Mouse (Mus musculus) heart, postnatal 4 days (tissue): ENCODE results near the gene Vac14. TPM values are rescaled to one million over a fixed set of nuclear protein-coding genes. Genes with fewer than 3 reads are reported as not detected.
A peak's percentile ranks its signal among the peaks of the same experiment; 100 is the strongest.

Experiments used
- DNase-seq: peaks from one replicate; pipeline ENCODE4 v3.0.0; 2021
- total RNA-seq, 2 experiments: library from RNA; stranded (reverse); gene quantifications; 2 replicates each; pipeline ENCODE4 v1.2.3; 2021

The Vac14 gene
- total RNA-seq, 2 experiments from 2014 or later = 26.7 to 28.1 TPM

DNA sequence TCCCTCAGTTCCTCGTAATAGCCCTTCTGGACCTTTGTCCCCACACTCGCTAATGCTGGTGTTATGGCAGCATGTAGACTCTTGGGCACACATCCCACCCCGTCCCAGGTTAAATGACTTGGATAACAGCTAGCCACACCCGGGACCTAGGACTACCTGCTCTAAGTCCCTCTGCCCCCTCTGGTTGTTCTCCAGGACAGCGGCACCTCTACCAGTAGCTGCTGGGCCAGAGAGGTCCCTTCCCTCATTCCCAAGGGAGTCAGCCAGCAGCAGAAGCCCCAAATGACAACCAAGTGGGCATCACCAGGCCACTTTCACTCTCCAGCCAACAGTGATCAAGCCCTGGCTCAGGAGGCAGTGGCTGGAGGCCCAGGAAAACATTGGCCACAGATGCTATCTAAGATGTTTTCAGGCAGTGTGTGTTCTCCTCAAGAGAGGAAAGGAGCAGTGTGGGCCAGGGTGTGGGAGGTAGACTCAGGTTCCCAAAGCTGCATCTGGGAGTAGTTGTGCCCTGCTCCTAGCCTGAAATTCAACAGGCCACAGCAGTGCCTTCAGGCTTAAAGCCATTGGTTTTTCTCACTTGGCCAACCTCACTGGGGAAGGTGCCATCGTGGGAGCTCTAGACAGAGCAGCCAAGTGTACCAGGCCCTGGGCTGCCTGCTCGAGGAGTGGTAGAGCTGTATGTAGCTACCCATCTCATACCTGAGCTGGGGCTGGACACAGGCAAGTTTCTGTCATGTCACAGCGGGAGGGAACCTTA, 100.0 kb downstream of the Vac14 start:
- DNase-seq = no peak

DNA sequence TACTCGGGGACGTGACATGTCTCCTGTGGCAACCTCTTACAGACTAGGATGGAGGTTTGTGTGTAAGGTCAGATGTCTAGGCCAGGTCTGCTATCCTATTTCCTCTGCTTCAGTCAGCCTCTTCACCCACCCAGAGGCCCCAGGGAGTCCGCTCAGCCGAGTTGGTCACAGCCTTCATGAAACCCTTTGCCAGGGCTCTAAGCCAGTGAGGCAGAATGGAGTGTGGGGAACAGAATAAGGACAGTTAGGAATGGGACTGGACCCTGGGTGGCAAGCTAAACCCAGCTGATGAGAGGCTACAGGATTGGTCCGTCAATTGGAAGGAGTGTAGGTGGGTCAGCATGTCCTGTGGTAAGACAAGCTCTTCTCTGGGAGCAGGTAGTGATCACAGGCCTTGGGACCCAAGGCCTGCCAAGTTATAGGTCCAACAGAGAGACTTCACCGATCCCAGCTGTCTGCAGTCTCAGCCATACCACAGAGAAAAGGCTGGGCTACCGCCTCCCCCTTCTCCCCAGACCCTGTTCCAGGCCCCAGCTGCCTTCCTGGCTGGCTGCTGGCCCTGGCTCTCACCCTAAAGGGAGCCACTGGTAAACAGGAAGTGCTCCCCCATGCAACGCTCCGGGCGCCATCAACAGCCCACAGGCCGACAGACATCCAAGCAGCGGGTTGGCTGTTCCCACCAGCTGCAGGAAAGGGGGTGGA, 100.7 kb downstream of the Vac14 start:
- DNase-seq = peak; percentile 81

DNA sequence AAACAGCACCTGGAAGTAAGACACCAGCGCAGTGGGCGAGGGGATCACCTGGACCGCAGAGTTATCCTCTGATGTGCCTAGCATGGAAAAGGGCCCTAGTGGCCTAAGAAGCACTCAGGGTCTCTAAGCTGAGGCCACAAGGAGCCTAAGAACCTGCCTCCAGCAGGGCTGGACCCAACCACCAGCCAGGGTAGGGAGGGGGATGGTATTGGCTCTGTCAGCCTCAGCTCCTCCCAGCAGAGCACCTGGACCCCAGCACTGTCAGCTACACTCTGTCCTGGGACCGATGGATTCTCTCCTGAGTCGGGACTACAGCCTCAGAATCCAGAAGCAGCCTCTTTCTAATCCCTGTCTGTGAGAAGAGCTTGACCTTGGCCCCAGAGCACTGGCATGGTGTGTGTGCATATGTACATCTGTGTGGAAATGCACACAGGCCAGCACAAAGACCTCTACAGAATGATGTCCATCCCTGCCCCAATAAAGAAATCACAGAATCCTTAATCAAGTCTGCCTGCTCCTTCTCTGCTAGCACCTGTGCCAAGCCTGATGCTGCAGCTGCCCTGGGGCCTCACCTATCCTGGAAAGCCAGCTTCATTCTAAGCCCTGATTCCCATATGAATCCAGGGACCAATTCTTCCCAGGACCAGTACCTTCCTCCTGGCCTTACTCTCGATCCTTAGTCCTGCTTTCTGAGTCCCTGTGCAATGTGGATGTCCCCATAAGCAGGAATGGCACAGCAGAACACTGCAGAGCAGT, 101.7 kb downstream of the Vac14 start:
- no peak for DNase-seq

DNA sequence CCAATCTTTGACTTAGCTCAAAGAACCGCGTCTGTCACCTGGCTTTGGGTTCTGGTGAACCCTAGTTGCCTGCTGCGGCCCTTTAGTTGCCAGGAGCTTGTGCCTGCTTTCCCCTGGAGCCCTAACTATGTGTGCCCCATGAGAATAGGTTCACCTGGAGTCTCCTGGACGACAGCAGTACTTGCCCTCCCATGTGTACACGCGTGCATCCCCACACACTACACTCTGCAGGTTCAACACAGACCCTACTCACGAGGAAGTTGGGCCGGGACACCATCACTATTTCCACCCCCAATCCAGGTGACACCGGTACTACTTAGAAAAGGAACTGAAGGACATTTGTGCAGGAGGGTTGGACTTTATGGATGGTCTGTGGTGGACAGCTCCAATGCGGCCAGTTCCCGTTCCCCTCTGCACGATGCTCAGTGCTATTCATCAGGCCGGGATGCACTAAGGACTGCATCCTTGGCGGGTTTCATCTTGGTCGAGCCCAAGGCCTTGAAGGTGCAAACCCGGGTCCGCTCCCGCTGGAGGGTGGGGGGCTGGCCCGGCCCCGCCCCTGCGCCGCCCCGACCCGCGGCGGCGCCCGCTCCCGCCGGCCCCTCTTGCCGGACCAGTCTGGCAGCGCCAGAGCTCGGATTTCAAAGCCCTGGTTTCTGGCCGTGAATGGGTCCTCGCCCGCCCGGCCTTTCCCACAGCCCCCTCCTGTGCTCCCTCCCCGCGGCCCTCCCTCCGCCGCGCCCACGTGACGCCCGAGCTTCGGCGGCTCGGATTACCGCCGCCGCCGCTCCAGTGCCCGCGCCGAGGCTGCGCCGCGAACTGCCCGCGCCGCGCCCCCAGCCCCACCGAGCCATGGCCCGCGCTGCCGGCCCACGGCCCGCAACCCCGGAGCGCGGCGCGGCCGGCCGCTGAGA, 102.6 kb downstream of the Vac14 start, which contains the start of gene Mtss1l:
TSS of gene Mtss1l (plus strand) at position 792 of the 914 bp plus-strand sequence.
- peak; percentile 88 for DNase-seq

DNA sequence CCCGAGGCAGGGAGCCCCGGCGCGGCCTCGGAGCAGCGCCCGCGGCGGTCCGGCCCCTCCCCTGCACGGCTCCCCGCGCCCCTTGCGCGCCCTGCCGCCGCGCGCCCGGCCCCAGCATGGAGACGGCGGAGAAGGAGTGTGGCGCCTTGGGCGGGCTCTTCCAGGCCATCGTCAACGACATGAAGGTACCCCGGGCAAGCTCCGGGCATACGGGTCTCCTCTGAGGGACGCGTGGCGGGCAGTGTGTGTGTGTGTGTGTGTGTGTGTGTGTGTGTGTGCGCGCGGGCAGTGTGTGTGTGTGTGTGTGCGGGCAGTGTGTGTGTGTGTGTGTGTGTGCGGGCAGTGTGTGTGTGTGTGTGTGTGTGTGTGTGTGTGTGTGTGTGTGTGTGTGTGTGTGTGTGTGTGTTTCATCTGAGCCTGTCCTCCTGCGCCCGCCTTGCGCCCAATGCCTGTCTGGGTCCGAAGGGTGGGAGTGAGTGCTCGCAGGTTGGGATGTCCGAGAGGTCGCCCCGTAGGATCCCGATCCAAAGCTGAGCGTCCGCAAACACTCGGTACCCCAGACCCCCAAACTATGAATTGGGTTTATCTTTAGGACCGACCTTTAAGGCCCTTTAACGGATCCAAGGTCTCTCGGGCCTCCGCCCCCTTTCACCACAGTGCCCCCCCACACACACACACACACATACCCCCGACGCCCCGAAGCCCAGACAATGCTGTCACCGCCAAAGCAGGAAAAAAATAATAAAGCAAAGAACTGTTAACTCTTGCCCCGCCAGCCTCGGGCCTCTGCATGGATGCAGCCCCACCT, 103.4 kb downstream of the Vac14 start:
- DNase-seq = peak; percentile 64

DNA sequence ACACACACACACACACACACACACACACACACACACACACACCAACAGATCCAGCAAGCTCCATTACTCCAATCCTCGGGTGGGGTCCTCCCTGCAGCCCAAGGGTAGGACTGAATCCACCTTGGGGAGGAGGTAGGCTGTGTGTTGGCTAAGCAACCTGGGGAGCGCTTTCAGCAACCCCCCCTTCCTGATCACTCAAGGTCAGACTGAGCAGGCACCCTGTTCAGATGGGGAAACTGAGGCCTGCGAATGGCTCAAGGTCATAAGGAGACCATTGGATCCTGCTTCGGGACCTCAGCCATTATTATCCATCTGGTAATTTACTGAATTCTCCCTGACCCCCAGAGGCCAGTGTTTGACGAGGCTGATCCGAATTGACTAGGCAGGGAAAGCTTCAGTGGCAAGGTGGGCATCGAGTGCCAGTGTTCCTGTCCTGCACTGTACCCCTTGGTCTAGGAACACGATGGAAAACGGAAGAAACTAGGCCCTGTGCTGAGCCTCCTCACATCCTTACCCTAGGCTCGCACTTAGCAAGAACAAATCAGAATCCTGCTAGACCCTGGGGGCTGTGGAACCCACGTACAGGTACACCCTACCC, 104.1 kb downstream of the Vac14 start:
- DNase-seq = no peak

DNA sequence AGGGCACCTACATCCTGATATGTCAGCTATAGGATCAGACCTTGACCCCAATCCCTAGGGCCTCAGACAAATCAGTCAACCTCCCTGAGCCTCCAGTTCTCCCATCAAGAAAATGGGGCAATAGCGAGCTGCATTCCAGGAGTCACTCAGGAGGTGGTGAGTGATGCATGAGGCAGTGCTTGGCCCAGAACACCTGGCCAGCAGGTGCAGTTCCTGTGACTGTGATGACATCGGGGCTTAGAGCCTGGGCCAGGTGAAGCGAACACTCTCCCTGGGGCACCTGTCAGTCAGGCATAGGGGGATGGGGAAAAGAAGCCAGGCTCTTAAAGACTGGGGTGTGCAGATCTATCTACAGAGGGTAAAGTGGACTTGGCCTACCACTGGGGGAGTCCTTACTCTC, 106.1 kb downstream of the Vac14 start:
- DNase-seq = no peak

DNA sequence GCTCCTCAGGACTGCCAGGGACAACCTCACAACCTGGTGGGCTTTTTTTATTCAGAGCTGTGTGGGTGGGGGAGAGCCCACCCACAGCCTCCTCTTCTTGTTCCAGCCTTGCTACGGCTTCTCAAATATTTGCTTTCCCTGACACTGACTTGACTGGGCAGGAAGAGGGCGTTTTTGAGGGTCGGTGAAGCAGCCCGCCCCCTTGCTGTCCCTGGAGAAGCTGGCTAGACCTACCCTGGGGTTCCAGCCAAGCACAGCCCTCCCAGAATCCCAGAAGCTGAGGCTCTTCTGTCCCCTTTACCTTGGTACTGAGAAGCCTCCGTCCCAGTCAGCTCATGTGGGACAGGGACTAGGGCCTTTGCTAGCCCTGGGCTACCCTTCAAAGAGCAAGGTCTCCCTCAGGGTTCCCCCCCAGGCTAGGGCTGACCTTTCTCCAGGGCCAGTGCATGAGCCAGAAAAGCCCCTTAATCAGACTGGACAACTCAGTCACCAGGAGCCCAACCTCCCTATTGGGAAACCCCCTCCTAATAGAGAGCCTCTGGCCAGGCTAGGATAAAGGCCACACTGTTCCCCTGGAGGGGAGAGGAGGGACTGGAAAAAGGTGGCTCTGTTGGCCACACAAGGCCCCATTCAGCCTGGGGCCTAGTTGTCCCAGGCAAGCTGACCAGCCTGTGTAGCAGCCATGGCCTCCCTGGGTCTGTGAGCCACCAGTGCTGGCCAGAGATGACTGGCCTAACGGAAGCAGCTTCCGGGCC, 106.9 kb downstream of the Vac14 start:
- DNase-seq = no peak

DNA sequence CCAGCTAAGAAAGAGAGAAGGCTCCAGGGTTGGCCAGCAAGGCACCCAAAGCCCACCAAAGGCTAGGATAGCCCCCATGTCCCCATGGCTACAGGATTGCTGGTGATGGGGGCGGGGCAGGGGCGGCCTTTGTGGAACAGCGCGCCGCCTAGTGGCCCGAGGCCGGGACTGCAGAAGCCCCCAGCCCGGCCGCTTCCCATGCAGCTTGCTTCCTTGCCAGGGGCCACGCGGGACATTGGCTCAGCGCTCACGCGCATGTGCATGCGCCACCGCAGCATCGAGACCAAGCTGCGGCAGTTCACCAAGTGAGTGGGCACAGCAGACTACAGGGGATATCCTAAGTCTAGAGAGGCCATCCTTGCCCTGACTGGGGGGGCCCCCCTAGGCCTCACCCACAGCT, 108.5 kb downstream of the Vac14 start:
- DNase-seq = peak; percentile 82

DNA sequence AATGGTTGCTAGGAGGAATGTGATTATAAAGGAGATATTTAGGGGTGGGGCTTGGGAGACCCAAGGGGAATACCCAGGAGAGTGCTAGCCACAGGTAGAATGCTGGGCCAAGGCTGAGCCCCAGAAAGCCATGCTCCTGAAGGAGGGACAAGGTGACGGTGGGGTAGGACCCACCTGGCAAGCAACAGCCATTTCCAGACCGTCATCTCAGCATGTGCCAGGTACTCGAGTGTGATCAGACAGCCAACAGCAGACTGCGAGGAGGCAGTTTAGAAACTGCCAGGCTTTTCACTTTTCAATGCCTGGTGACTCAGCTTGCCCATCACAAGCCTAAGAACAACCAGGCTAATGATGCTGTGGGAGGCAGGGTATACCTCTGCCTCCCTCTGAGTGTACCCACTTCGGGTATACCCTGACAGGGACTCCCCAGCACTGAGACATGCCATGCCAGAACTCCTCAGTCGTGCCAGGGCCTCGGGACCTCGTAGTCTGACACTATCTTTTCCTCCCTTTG, 113.0 kb downstream of the Vac14 start:
- DNase-seq = no peak

DNA sequence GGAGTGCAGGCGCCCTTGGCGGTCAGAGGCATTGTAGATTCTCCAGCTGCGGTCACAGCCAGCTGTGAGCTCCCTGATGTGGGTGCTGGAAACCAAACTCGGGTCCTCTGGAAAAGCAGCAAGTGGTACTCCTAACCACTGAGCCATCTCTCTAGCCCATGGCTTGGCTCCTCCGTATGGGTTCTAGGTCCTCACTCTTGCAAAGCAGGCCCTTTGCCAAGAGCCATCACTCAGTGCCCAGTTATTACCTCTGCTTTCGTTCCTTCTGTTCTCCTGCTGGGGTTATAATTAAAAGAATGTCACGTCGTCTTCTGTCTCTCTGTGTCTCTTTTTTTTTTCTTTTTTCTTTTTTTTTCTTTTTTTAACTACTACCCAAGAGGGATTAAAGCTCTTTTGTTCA, 114.7 kb downstream of the Vac14 start:
- DNase-seq = no peak

DNA sequence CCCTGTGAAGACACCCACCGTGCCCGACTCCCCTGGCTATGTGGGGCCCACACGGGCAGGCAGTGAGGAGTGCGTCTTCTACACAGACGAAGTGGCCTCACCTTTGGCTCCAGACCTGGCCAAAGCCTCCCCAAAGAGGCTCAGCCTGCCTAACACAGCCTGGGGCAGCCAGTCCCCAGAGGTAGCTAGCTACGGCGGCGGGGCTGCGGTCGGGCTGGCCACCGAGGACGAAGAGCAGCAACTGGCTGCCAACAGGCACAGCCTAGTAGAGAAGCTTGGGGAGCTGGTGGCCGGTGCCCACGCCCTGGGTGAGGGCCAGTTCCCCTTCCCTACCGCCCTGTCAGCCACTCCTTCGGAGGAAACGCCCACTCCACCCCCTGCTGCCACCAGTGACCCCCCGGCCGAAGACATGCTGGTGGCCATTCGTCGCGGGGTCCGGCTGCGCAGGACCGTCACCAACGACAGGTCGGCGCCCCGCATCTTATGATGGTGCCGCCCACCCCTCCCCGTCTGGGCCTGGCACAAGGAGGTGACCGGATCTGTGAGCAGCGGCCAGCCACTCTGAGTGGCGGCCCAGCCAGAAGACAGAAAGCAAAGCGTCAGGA, 120.3 kb downstream of the Vac14 start:
- no peak for DNase-seq

DNA sequence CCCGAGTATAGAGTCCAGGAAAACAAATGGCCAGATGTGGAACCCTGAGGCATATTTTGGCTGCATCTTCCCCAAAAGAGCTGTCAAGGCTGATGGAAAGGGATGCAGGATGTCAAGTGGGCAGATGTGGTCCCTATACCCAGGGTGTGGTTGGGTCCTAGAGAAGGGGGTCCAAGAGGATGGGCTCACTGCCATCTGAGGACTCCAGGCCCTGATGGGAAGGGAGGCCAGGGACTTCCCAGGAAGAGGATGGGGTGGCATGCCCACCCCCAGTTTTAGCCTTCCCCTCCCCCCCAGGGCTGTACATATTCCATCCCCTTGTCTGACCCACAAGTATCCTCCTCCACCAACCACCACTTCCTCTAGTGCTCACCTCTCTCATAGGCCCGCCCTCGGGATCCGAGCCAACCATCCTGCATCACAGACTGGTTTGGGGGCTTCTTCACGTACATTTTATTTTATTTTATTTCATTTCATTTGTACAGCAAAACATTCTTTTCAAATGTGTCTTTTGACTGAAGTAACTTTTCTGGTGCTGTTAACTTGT, 122.3 kb downstream of the Vac14 start:
- DNase-seq = no peak

DNA sequence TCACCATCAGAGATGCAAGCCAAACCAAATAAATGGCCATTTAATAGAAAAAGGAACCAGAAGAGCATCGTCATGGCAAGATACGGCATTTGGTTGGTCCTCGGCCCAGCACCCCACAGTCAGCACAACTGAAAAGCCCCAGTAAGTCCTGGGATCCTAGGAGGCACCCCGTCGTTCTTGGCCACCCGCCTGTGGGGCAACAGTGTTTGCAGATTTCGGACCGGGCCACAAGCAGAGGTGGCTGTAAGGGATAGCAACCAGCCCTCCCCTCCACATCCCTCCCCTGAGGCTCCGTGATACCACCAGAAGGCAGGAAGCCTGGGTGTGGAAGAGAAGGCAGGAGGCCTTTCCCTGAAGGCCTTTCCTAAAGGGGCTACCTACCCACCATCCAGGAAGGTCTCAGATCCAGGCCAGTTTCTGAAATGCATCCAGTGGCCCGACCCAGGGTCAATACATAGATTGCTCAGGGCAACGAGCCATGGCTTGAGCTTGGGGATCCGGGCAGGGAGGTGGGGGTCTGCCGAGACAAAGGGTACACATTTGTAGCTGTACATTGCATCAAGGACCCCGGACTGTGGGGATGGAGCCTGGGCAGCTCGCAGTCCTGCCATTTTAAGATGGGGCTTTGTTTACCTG, 123.5 kb downstream of the Vac14 start:
- no peak for DNase-seq

DNA sequence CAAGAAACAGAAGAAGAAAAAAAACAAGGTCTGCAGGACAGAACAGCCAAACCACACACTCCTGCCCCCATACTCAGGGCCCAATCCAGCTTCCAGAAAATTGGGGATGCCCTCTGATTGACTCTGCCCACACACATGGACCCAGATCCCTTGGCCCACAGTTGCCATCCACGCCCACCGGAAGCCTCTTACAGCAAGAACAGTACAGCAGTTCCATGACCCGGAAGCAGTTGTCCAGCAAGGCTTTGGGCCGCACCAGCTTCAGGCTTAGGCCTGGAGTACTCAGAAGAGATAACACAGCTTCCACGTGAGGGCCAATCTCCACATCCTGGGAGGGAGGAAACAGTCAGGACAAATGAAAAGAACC, 124.0 kb downstream of the Vac14 start:
- no peak for DNase-seq

DNA sequence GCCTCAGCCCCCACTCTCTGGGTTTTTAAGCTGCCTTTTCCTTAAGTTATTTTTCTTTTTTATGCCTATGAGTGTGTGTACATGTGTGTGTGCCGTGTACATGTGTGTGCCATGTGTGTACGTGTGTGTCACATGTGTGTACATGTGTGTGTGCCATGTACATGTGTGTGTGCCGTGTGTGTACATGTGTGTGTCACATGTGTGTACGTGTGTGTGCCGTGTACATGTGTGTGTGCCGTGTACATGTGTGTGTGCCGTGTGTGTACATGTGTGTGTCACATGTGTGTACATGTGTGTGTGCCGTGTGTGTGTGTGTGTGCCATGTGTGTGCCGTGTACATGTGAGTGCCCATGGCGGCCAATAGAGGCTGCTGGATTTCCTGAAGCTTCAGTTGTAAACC, 126.8 kb downstream of the Vac14 start:
- DNase-seq = no peak

DNA sequence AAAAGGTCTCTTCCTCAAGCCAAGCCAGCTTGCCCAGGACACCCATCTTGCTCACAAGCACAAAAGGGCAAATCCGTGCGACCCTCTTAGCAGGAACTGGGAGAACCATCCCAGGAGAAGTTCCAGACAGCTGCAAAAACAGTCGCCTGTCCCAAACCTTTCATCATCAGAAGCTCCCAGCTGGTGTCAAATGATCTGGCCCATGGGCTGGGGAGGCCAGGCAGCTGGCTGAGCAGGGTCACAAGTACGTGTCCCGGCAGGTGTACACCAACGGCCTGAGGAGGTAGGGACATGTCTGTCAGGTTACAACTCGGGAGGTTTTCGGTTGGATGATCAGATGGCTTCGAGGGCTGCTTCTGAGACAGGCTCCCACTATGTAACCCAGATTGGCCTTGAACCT, 128.3 kb downstream of the Vac14 start:
- no peak for DNase-seq

DNA sequence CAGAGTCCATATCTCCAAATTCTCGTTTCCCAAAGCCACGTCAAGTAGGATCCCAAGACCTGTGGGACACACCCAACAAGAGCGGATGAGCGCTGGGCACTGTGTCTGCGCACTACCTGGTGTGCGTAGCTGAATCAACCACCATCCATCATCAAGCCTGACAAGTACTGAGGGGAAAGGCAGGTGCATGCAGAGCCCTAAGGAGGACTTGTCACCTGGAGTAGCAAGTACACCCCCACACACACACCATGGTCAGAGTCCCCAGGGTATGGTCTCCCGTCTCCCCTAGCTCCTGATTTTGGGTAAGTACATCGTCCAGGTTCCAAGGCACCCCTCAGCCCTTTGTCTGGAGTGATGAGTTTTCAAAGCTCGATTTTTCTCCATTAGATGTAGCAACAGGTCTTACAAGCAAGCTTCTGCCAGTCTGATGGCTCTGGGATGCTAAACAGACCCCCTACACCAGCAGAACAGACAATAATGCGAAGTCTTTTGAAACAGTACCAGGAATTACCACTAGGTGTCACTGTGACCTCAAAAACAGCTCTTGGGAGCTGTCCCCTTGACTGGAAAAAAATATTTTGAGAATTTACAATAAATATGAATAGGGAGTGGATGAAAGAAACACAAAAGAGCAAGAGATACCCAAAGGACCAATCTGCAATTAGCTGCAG, 131.2 kb downstream of the Vac14 start:
- DNase-seq = peak; percentile 67
